Mouse (Mus musculus) kidney, adult 2 months (tissue): ENCODE measurements around the gene Soga3. TPM values are rescaled to one million over a fixed set of nuclear protein-coding genes. Genes with fewer than 3 reads are reported as not detected.

Source experiments
- DNase-seq: peaks from one replicate; pipeline ENCODE4 v3.0.0; 2021
- H3K27ac ChIP-seq: fragments of 200-500 bp; 2 replicates; pipeline ENCODE4 v1.5.1; 2012; ENCODE audit warnings: low read depth, low read length, control low read depth, inconsistent platforms; ENCODE audit not compliant: insufficient read depth
- H3K27me3 ChIP-seq: fragments of 200-500 bp; replicated peaks from 2 replicates; pipeline ENCODE4 v1.6.1; 2012; ENCODE audit warnings: mild to moderate bottlenecking, moderate library complexity, low read length, inconsistent platforms; ENCODE audit not compliant: control insufficient read depth, insufficient read depth
- H3K36me3 ChIP-seq: fragments of 200-500 bp; 2 replicates; pipeline ENCODE4 v1.6.1; 2012; ENCODE audit warnings: mild to moderate bottlenecking, moderate library complexity, low read length, inconsistent platforms; ENCODE audit not compliant: control insufficient read depth, insufficient read depth
- H3K4me1 ChIP-seq: fragments of 200-500 bp; 2 replicates; pipeline ENCODE4 v1.6.1; 2011; ENCODE audit warnings: low read length; ENCODE audit not compliant: control insufficient read depth, insufficient read depth
- H3K4me3 ChIP-seq: fragments of 200-500 bp; 2 replicates; pipeline ENCODE4 v1.5.1; 2011; ENCODE audit warnings: mild to moderate bottlenecking, low read depth, low read length, control low read depth; ENCODE audit not compliant: insufficient read depth
- CTCF ChIP-seq: fragments of 200-500 bp; conservative IDR thresholded peaks from 2 replicates; pipeline ENCODE4 v1.5.1; 2011; ENCODE audit warnings: low read depth, mild to moderate bottlenecking, control low read depth, low read length, moderate library complexity, mixed read lengths; ENCODE audit not compliant: insufficient read depth, insufficient read length
- POLR2A ChIP-seq: fragments of 200-500 bp; IDR thresholded peaks from one replicate; pipeline ENCODE4 v1.6.1; 2011; ENCODE audit warnings: low read depth, low read length, control low read depth
- WGBS: fragments of 180-500 bp; shearing (Covaris S2); methylation state at CpG from one replicate; pipeline ENCODE4 v1.1.7; 2018; 5-methylcytosine and 5-hydroxymethylcytosine counted together
- polyA plus RNA-seq: library from polyadenylated mRNA; depleted of rRNA; stranded (reverse); fragments of >200 nt; gene quantifications from 2 replicates; pipeline ENCODE4 v1.2.3, GENCODE M21; 2012; rRNA removed

The Soga3 gene
- polyA plus RNA-seq, 1 experiment, result 0.09 TPM

GRCm38 (mm10) chr10:29208735-29209134 is 65.1 kb downstream of the Soga3 start:
- Histone ChIP-seq H3K27me3 (no peaks in the 10 kb centered on the region), H3K27ac (no peak overlapping the region), H3K4me1 (no peaks in the 10 kb centered on the region), H3K4me3 (no peak overlapping the region), H3K36me3 (no peaks in the 10 kb centered on the region)
- WGBS, result 39% methylated on average over 3 of the region's 3 CpGs
- no peak for TF ChIP-seq CTCF
- TF ChIP-seq POLR2A, result no peak
- no peak for DNase-seq

GRCm38 (mm10) chr10:29211453-29211852 is 67.8 kb downstream of the Soga3 start, which contains the start of gene 9330159F19Rik:
Gene 9330159F19Rik (plus strand): TSS chr10:29211606.
- 13% methylated on average over 4 of the region's 4 CpGs for WGBS
- Histone ChIP-seq H3K4me1 (no peaks in the 10 kb centered on the region), H3K36me3 (no peaks in the 10 kb centered on the region), H3K4me3 (no peak within 1 kb of the TSS), H3K27me3 (no peaks in the 10 kb centered on the region), H3K27ac (no peak within 1 kb of the TSS)
- DNase-seq, result no peak
- TF ChIP-seq POLR2A (no peak), CTCF (no peak)

- no peak for TF ChIP-seq CTCF
- no peak for TF ChIP-seq POLR2A
Observed at GRCm38 (mm10) chr10:29213534-29214100, 70.0 kb downstream of the Soga3 start.

GRCm38 (mm10) chr10:29216957-29217356 is 73.3 kb downstream of the Soga3 start:
- no peak for DNase-seq
- H3K4me3 ChIP-seq, result no peak overlapping the region
- H3K27me3 ChIP-seq, result no peaks in the 10 kb centered on the region
- no peaks in the 10 kb centered on the region for H3K36me3 ChIP-seq
- no peak overlapping the region for H3K27ac ChIP-seq
- H3K4me1 ChIP-seq, result no peaks in the 10 kb centered on the region
- no peak for TF ChIP-seq POLR2A
- TF ChIP-seq CTCF, result no peak
- 92% methylated on average over 1 of the region's 1 CpGs for WGBS

More at GRCm38 (mm10) chr10:29213534-29214100, 70.0 kb downstream of the Soga3 start:
- H3K27me3 ChIP-seq, result no peaks in the 10 kb centered on the region
- 45% methylated on average over 3 of the region's 3 CpGs for WGBS
- no peak overlapping the region for H3K27ac ChIP-seq
- H3K4me1 ChIP-seq, result no peaks in the 10 kb centered on the region
- no peak overlapping the region for H3K4me3 ChIP-seq
- DNase-seq, result no peak
- H3K36me3 ChIP-seq, result no peaks in the 10 kb centered on the region

- Histone ChIP-seq H3K4me3 (no peak overlapping the region), H3K4me1 (no peaks in the 10 kb centered on the region), H3K27ac (no peak overlapping the region), H3K36me3 (no peaks in the 10 kb centered on the region), H3K27me3 (no peaks in the 10 kb centered on the region)
- WGBS, result 53% methylated on average over 2 of the region's 2 CpGs
- no peak for DNase-seq
- no peak for TF ChIP-seq CTCF
- TF ChIP-seq POLR2A, result no peak
Observed at GRCm38 (mm10) chr10:29217451-29217850, 73.8 kb downstream of the Soga3 start.

- Histone ChIP-seq H3K27ac (no peak overlapping the region), H3K27me3 (no peaks in the 10 kb centered on the region), H3K4me3 (no peak overlapping the region), H3K36me3 (no peaks in the 10 kb centered on the region), H3K4me1 (no peaks in the 10 kb centered on the region)
- WGBS, result 87% methylated on average over 4 of the region's 4 CpGs
- TF ChIP-seq POLR2A (no peak), CTCF (no peak)
- no peak for DNase-seq
Observed at GRCm38 (mm10) chr10:29225329-29225728, 81.7 kb downstream of the Soga3 start.

GRCm38 (mm10) chr10:29231208-29231607 is 87.6 kb downstream of the Soga3 start:
- no peak overlapping the region for H3K27ac ChIP-seq
- 83% methylated on average over 2 of the region's 2 CpGs for WGBS
- DNase-seq, result no peak
- no peak overlapping the region for H3K4me3 ChIP-seq
- no peaks in the 10 kb centered on the region for H3K36me3 ChIP-seq
- no peaks in the 10 kb centered on the region for H3K4me1 ChIP-seq
- TF ChIP-seq CTCF (no peak), POLR2A (no peak)
- no peaks in the 10 kb centered on the region; the same call in 1 of the 2 replicates for H3K27me3 ChIP-seq

Other genes with a start within 250 kb of the Soga3 start
- not detected in 2 replicates for gene 2310057J18Rik, start 157.5 kb upstream of the Soga3 start, polyA plus RNA-seq
- not detected in 2 replicates for gene Gm49353, start 55.1 kb downstream of the Soga3 start, polyA plus RNA-seq
- gene 9330159F19Rik, start 67.8 kb downstream of the Soga3 start, polyA plus RNA-seq, result 0.09 and 0.11 TPM in 2 replicates
- 15.3 and 24.4 TPM in 2 replicates for gene Echdc1, start 169.3 kb downstream of the Soga3 start, polyA plus RNA-seq
- 20.5 and 23.6 TPM in 2 replicates for gene Rnf146, start 218.6 kb downstream of the Soga3 start, polyA plus RNA-seq